Mouse (Mus musculus) embryo, embryonic 11 days (tissue): ENCODE measurements around the gene Efna4.

Experiments
- DNase-seq: peaks from one replicate; pipeline ENCODE4 v3.0.0-alpha.2; 2015

Efna4 gene

GRCm38 (mm10) chr3:89360237-89360636 is 22.4 kb upstream of the Efna4 start:
- no peak for DNase-seq

GRCm38 (mm10) chr3:89359630-89360029 is 21.8 kb upstream of the Efna4 start:
- no peak for DNase-seq

- no peak for DNase-seq
These were observed 18.2 kb upstream of the Efna4 start for GRCm38 (mm10) chr3:89356029-89356428.

GRCm38 (mm10) chr3:89355512-89355902 is 17.7 kb upstream of the Efna4 start:
- no peak for DNase-seq

GRCm38 (mm10) chr3:89354816-89355511 is 17.1 kb upstream of the Efna4 start:
- DNase-seq: peak; percentile 84

GRCm38 (mm10) chr3:89351271-89351670 is 13.4 kb upstream of the Efna4 start:
- no peak for DNase-seq

- peak; percentile 92 for DNase-seq
These were observed 12.2 kb upstream of the Efna4 start, which contains the start of gene Adam15 for GRCm38 (mm10) chr3:89349869-89350501. TSS of gene Adam15 (minus strand) at chr3:89349996.

GRCm38 (mm10) chr3:89348911-89349868 is 11.4 kb upstream of the Efna4 start:
- DNase-seq: no peak

GRCm38 (mm10) chr3:89347916-89348315 is 10.1 kb upstream of the Efna4 start:
- DNase-seq: no peak

GRCm38 (mm10) chr3:89346815-89347540 is 9.2 kb upstream of the Efna4 start:
- DNase-seq: no peak

- DNase-seq: no peak
These were observed 5.5 kb upstream of the Efna4 start for GRCm38 (mm10) chr3:89343279-89343678.

GRCm38 (mm10) chr3:89341794-89342193 is 4.0 kb upstream of the Efna4 start:
- DNase-seq: no peak

GRCm38 (mm10) chr3:89340465-89340864 is 2.6 kb upstream of the Efna4 start:
- peak; percentile 90 for DNase-seq

GRCm38 (mm10) chr3:89339416-89339815 is 1.6 kb upstream of the Efna4 start:
- peak; percentile 72 for DNase-seq

GRCm38 (mm10) chr3:89337062-89337720 is 637 bp downstream of the Efna4 start:
- DNase-seq: no peak

GRCm38 (mm10) chr3:89336529-89336928 is 1.3 kb downstream of the Efna4 start:
- no peak for DNase-seq

- no peak for DNase-seq
These were observed 4.8 kb downstream of the Efna4 start for GRCm38 (mm10) chr3:89333053-89333452.

- no peak for DNase-seq
These were observed 5.4 kb downstream of the Efna4 start for GRCm38 (mm10) chr3:89332476-89332875.

GRCm38 (mm10) chr3:89332013-89332412 is 5.8 kb downstream of the Efna4 start:
- no peak for DNase-seq

- no peak for DNase-seq
These were observed 6.3 kb downstream of the Efna4 start for GRCm38 (mm10) chr3:89331561-89331960.

- DNase-seq: peak; percentile 71
These were observed 6.9 kb downstream of the Efna4 start for GRCm38 (mm10) chr3:89330948-89331347.

- DNase-seq: no peak
These were observed 7.5 kb downstream of the Efna4 start for GRCm38 (mm10) chr3:89330346-89330745.
